9 mouse cellular contexts compared by ENCODE assay signal in genomic region chr7:64753678-64754077, GRCm38 (mm10).
"Had no signal": no experiment of that assay in that cellular context is flagged by ENCODE, and none has a peak within 500 bp of the region (broad histone marks: within the 10 kb centered on the region; RNA-seq: fewer than 3 reads in every experiment).

No protein-coding gene starts in this region.

- H3K27me3 ChIP-seq: limb, embryonic 12.5 days; liver, embryonic 13.5 days; midbrain, embryonic 13.5 days had no signal

- H3K9me3 ChIP-seq: limb, embryonic 12.5 days; liver, embryonic 13.5 days; midbrain, embryonic 13.5 days had no signal

- H3K9ac ChIP-seq: limb, embryonic 12.5 days; liver, embryonic 13.5 days; midbrain, embryonic 13.5 days had no signal

- H3K4me3 ChIP-seq: limb, embryonic 12.5 days; liver, embryonic 13.5 days; midbrain, embryonic 13.5 days had no signal

- ATAC-seq: lung, postnatal 0 days; midbrain, embryonic 13.5 days had no signal

- H3K36me3 ChIP-seq: limb, embryonic 12.5 days; liver, embryonic 13.5 days had no signal

- DNase-seq: layer of hippocampus, adult 9-11 months; liver, embryonic 13.5 days; lung, adult 2 months; lung, postnatal 36 days; thymus, postnatal 4 days had no signal

- H3K27ac ChIP-seq: limb, embryonic 12.5 days; liver, embryonic 13.5 days; midbrain, embryonic 13.5 days; stomach, postnatal 0 days had no signal

- H3K4me1 ChIP-seq: midbrain, embryonic 13.5 days had no signal

- H3K4me2 ChIP-seq: limb, embryonic 12.5 days; liver, embryonic 13.5 days; midbrain, embryonic 13.5 days had no signal
